Mouse (Mus musculus) neural tube, embryonic 15.5 days (tissue): ENCODE results near the gene Tnfrsf19. TPM values are rescaled to one million over a fixed set of nuclear protein-coding genes. Genes with fewer than 3 reads are reported as not detected.

ENCODE experiments used
- ATAC-seq: fragments of 200-750 bp; cut with Nextera tagmentation; 2 replicates; pipeline ENCODE4 v1.8.0; 2017; ENCODE audit warnings: mild to moderate bottlenecking, moderate TSS enrichment, moderate library complexity; ENCODE audit not compliant: low FRiP score
- H3K27ac ChIP-seq: fragments of 300-500 bp; sonication (generic); replicated peaks from 2 replicates; pipeline ENCODE4 v1.5.1; 2015; ENCODE audit warnings: mild to moderate bottlenecking, inconsistent platforms
- H3K27me3 ChIP-seq: fragments of 300-500 bp; sonication (generic); replicated peaks from 2 replicates; pipeline ENCODE4 v1.6.1; 2015; ENCODE audit warnings: inconsistent platforms
- H3K36me3 ChIP-seq: fragments of 300-500 bp; sonication (generic); 2 replicates; pipeline ENCODE4 v1.6.1; 2015; ENCODE audit warnings: inconsistent platforms
- H3K4me1 ChIP-seq: fragments of 300-500 bp; sonication (generic); 2 replicates; pipeline ENCODE4 v1.6.1; 2015; ENCODE audit warnings: inconsistent platforms
- H3K4me2 ChIP-seq: fragments of 300-500 bp; sonication (generic); 2 replicates; pipeline ENCODE4 v1.6.1; 2015; ENCODE audit warnings: inconsistent platforms, mild to moderate bottlenecking, moderate library complexity
- H3K4me3 ChIP-seq: fragments of 300-500 bp; sonication (generic); replicated peaks from 2 replicates; pipeline ENCODE4 v1.5.1; 2015; ENCODE audit warnings: mild to moderate bottlenecking, inconsistent platforms
- H3K9ac ChIP-seq: fragments of 300-500 bp; sonication (generic); replicated peaks from 2 replicates; pipeline ENCODE4 v1.6.1; 2015; ENCODE audit warnings: mild to moderate bottlenecking, inconsistent platforms
- H3K9me3 ChIP-seq: fragments of 300-500 bp; sonication (generic); replicated peaks from 2 replicates; pipeline ENCODE4 v1.6.1; 2016; ENCODE audit warnings: inconsistent platforms
- WGBS: fragments of 180-500 bp; shearing (Covaris S2); methylation state at CpG from one replicate; pipeline ENCODE4 v1.1.7; 2015; ENCODE audit warnings: mixed read lengths; 5-methylcytosine and 5-hydroxymethylcytosine counted together
- polyA plus RNA-seq: library from polyadenylated mRNA; unstranded; fragments of >200 nt; fragmentation: Nextera tagmentation; extraction: Ambion mirVana; gene quantifications from 2 replicates; pipeline ENCODE4 v1.2.1, GENCODE M21; 2015

Tnfrsf19 gene
- 28.8 and 30.3 TPM in 2 replicates for polyA plus RNA-seq

- H3K4me3 ChIP-seq, result peak within 1 kb of the TSS; percentile 46
- H3K27ac ChIP-seq, result peak within 1 kb of the TSS; percentile 73
- H3K9me3 ChIP-seq, result no peaks in the 10 kb centered on the region
- ATAC-seq, result peak; percentile 94
- peaks cover 38% of the 10 kb centered on the region for H3K4me1 ChIP-seq
- H3K9ac ChIP-seq, result peak within 1 kb of the TSS; percentile 61
- no peaks in the 10 kb centered on the region for H3K36me3 ChIP-seq
- peak within 1 kb of the TSS; percentile 80 for H3K4me2 ChIP-seq
- peaks cover 3% of the 10 kb centered on the region; the same call in 1 of the 2 replicates for H3K27me3 ChIP-seq
- WGBS, result under 1% methylated on average over 38 of the region's 38 CpGs
These were observed at the start of gene Tnfrsf19 for GRCm38 (mm10) chr14:61046091-61046681. Gene Tnfrsf19, minus strand, starts transcription at chr14:61046490.

DNA sequence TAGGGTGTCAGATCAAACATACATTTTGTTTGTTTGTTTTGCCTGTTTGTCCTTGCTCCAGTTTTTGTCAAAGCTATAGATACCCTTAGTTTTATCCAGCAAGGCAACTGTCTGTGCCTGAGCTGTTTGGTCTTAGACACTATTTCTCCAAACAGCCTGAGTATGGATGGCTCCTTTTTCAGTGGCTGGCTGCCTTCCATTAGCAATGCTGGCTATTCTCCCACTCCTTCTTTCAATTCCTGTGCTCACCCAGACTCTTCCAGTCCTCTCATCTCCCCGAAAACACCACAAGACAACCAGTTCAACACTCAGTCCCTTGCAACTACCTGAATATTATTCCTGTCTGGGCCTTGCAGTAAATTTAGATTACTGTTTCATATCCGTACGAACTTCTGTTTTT is 45.8 kb upstream of the Tnfrsf19 start:
- H3K27me3 ChIP-seq, result no peaks in the 10 kb centered on the region
- H3K36me3 ChIP-seq, result no peaks in the 10 kb centered on the region
- no peaks in the 10 kb centered on the region for H3K4me1 ChIP-seq
- no peaks in the 10 kb centered on the region for H3K9me3 ChIP-seq
- no peak overlapping the region for H3K4me3 ChIP-seq
- no peak overlapping the region for H3K4me2 ChIP-seq
- no peak overlapping the region for H3K9ac ChIP-seq
- no peak for ATAC-seq
- WGBS, result 88% methylated on average over 3 of the region's 3 CpGs
- no peak overlapping the region for H3K27ac ChIP-seq

GRCm38 (mm10) chr14:61090955-61091354 is 44.7 kb upstream of the Tnfrsf19 start:
- 82% methylated on average over 5 of the region's 5 CpGs for WGBS
- Histone ChIP-seq H3K4me1 (no peaks in the 10 kb centered on the region), H3K27ac (no peak overlapping the region), H3K4me3 (no peak overlapping the region), H3K27me3 (no peaks in the 10 kb centered on the region), H3K4me2 (no peak overlapping the region), H3K36me3 (no peaks in the 10 kb centered on the region), H3K9me3 (no peaks in the 10 kb centered on the region), H3K9ac (no peak overlapping the region)
- no peak for ATAC-seq

DNA sequence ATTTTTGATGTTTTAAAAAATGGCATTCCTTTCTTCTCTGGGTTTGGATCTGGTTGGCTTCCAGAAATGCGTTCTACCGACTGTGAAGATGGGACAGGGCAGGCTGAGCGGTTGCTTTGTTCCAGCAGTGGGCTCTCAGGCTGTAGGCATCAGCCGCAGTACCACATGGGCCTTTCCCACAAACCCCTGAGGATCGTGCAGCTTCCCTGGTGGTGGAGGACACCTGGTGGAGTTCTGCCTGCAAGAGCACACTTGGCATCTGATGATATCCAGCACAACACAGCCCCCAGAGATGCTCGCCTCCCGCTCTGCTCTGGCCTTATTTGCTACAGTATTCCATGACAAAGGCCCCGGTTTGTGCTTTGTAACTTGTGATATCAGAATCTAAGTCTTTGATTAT is 41.9 kb upstream of the Tnfrsf19 start:
- Histone ChIP-seq H3K4me1 (no peaks in the 10 kb centered on the region), H3K9ac (no peak overlapping the region), H3K4me2 (no peak overlapping the region), H3K36me3 (no peaks in the 10 kb centered on the region), H3K27ac (no peak overlapping the region), H3K27me3 (no peaks in the 10 kb centered on the region), H3K4me3 (no peak overlapping the region), H3K9me3 (0 out of 2 replicates have a peak, but pooled peaks cover 2% of the 10 kb centered on the region)
- 75% methylated on average over 8 of the region's 8 CpGs for WGBS
- no peak for ATAC-seq

DNA sequence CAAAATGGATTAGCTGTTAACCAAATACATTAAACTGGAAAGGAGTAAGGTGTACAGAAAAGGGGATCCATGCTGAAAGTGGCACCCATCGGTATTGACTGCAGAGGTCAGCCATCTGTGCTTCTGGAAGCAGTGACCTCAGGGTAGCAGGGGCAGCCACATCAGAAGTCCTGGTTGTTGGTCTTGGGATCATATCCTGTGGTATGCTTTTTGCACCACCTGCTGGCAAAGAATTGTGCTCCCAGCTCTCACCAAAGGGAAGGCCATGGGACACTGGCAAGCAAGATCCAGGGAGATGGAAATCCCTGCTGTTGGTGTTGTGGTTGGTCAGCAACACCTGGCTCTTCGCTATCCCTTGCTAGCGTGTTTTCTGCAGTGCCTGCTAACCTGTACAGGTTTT is 39.0 kb upstream of the Tnfrsf19 start:
- no peaks in the 10 kb centered on the region for H3K36me3 ChIP-seq
- H3K4me1 ChIP-seq, result no peaks in the 10 kb centered on the region
- H3K4me3 ChIP-seq, result no peak overlapping the region
- H3K27ac ChIP-seq, result no peak overlapping the region
- no peaks in the 10 kb centered on the region for H3K27me3 ChIP-seq
- WGBS, result 78% methylated on average over 3 of the region's 3 CpGs
- H3K4me2 ChIP-seq, result no peak overlapping the region
- H3K9me3 ChIP-seq, result 0 out of 2 replicates have a peak, but pooled peaks cover 2% of the 10 kb centered on the region
- ATAC-seq, result no peak
- no peak overlapping the region for H3K9ac ChIP-seq

GRCm38 (mm10) chr14:61069555-61069954 is 23.3 kb upstream of the Tnfrsf19 start:
- ATAC-seq, result no peak

GRCm38 (mm10) chr14:61061729-61062128 is 15.4 kb upstream of the Tnfrsf19 start:
- Histone ChIP-seq H3K9me3 (no peaks in the 10 kb centered on the region), H3K9ac (no peak overlapping the region), H3K27ac (no peak overlapping the region), H3K4me3 (no peak overlapping the region), H3K36me3 (no peaks in the 10 kb centered on the region), H3K4me1 (peaks cover 6% of the 10 kb centered on the region), H3K4me2 (no peak overlapping the region), H3K27me3 (0 out of 2 replicates have a peak, but pooled peaks cover 4% of the 10 kb centered on the region)
- 37% methylated on average over 3 of the region's 3 CpGs for WGBS
- ATAC-seq, result no peak

More at GRCm38 (mm10) chr14:61069555-61069954, 23.3 kb upstream of the Tnfrsf19 start:
- no peaks in the 10 kb centered on the region for H3K36me3 ChIP-seq
- H3K4me1 ChIP-seq, result no peaks in the 10 kb centered on the region
- no peak overlapping the region for H3K4me3 ChIP-seq
- H3K4me2 ChIP-seq, result no peak overlapping the region
- H3K27ac ChIP-seq, result no peak overlapping the region
- H3K9ac ChIP-seq, result no peak overlapping the region
- H3K9me3 ChIP-seq, result no peaks in the 10 kb centered on the region
- 76% methylated on average over 1 of the region's 1 CpGs for WGBS
- no peaks in the 10 kb centered on the region for H3K27me3 ChIP-seq

- 95% methylated on average over 9 of the region's 9 CpGs for WGBS
These were observed 13.1 kb upstream of the Tnfrsf19 start for GRCm38 (mm10) chr14:61059316-61059945.

GRCm38 (mm10) chr14:61056962-61057361 is 10.7 kb upstream of the Tnfrsf19 start:
- Histone ChIP-seq H3K27me3 (0 out of 2 replicates have a peak, but pooled peaks cover 10% of the 10 kb centered on the region), H3K36me3 (no peaks in the 10 kb centered on the region), H3K4me1 (peaks cover 16% of the 10 kb centered on the region), H3K4me3 (peak overlapping the region; percentile 37), H3K27ac (no peak overlapping the region), H3K9ac (peak overlapping the region; percentile 42), H3K4me2 (peak overlapping the region; percentile 72), H3K9me3 (no peaks in the 10 kb centered on the region)
- 10% methylated on average over 11 of the region's 11 CpGs for WGBS
- no peak for ATAC-seq

More at GRCm38 (mm10) chr14:61059316-61059945, 13.1 kb upstream of the Tnfrsf19 start:
- no peaks in the 10 kb centered on the region for H3K9me3 ChIP-seq
- no peak overlapping the region for H3K4me3 ChIP-seq
- H3K36me3 ChIP-seq, result no peaks in the 10 kb centered on the region
- H3K9ac ChIP-seq, result no peak overlapping the region
- H3K4me1 ChIP-seq, result peaks cover 16% of the 10 kb centered on the region
- no peak overlapping the region for H3K4me2 ChIP-seq
- no peak overlapping the region for H3K27ac ChIP-seq
- ATAC-seq, result no peak
- 0 out of 2 replicates have a peak, but pooled peaks cover 10% of the 10 kb centered on the region for H3K27me3 ChIP-seq

GRCm38 (mm10) chr14:61056445-61056844 is 10.2 kb upstream of the Tnfrsf19 start:
- peak overlapping the region; percentile 42 for H3K9ac ChIP-seq

GRCm38 (mm10) chr14:61055864-61056263 is 9.6 kb upstream of the Tnfrsf19 start:
- 43% methylated on average over 1 of the region's 1 CpGs for WGBS
- no peak for ATAC-seq
- H3K4me2 ChIP-seq, result peak overlapping the region; percentile 72
- no peaks in the 10 kb centered on the region for H3K36me3 ChIP-seq
- H3K9ac ChIP-seq, result no peak overlapping the region
- 0 out of 2 replicates have a peak, but pooled peaks cover 10% of the 10 kb centered on the region for H3K27me3 ChIP-seq
- H3K9me3 ChIP-seq, result no peaks in the 10 kb centered on the region
- H3K4me3 ChIP-seq, result peak overlapping the region; percentile 37; the same call in 1 of the 2 replicates
- H3K4me1 ChIP-seq, result peaks cover 16% of the 10 kb centered on the region
- no peak overlapping the region for H3K27ac ChIP-seq

More at GRCm38 (mm10) chr14:61056445-61056844, 10.2 kb upstream of the Tnfrsf19 start:
- H3K4me3 ChIP-seq, result peak overlapping the region; percentile 37
- no peaks in the 10 kb centered on the region for H3K36me3 ChIP-seq
- H3K9me3 ChIP-seq, result no peaks in the 10 kb centered on the region
- peaks cover 16% of the 10 kb centered on the region for H3K4me1 ChIP-seq
- H3K4me2 ChIP-seq, result peak overlapping the region; percentile 72
- under 1% methylated on average over 16 of the region's 16 CpGs for WGBS
- ATAC-seq, result peak; percentile 41; the same call in 1 of the 2 replicates
- 0 out of 2 replicates have a peak, but pooled peaks cover 10% of the 10 kb centered on the region for H3K27me3 ChIP-seq
- H3K27ac ChIP-seq, result no peak overlapping the region

- ATAC-seq, result no peak
- no peak overlapping the region for H3K27ac ChIP-seq
- no peaks in the 10 kb centered on the region for H3K9me3 ChIP-seq
- H3K27me3 ChIP-seq, result peaks cover 9% of the 10 kb centered on the region; the same call in 1 of the 2 replicates
- H3K4me2 ChIP-seq, result no peak overlapping the region
- no peak overlapping the region for H3K9ac ChIP-seq
- H3K4me1 ChIP-seq, result peaks cover 16% of the 10 kb centered on the region
- no peaks in the 10 kb centered on the region for H3K36me3 ChIP-seq
- WGBS, result 95% methylated on average over 3 of the region's 3 CpGs
- H3K4me3 ChIP-seq, result no peak overlapping the region
These were observed 5.9 kb upstream of the Tnfrsf19 start for GRCm38 (mm10) chr14:61052163-61052562.
